Mouse (Mus musculus) E14TG2a.4 (cell line): ENCODE data around the gene Gnao1.

Source experiments
- CTCF ChIP-seq: conservative IDR thresholded peaks from 2 replicates; pipeline ENCODE4 v1.5.1; 2014; ENCODE audit warnings: low read length
- NANOG ChIP-seq: IDR thresholded peaks from 2 replicates; pipeline ENCODE4 v1.6.1; 2014; ENCODE audit warnings: borderline replicate concordance, low read length, mixed read lengths

DNA sequence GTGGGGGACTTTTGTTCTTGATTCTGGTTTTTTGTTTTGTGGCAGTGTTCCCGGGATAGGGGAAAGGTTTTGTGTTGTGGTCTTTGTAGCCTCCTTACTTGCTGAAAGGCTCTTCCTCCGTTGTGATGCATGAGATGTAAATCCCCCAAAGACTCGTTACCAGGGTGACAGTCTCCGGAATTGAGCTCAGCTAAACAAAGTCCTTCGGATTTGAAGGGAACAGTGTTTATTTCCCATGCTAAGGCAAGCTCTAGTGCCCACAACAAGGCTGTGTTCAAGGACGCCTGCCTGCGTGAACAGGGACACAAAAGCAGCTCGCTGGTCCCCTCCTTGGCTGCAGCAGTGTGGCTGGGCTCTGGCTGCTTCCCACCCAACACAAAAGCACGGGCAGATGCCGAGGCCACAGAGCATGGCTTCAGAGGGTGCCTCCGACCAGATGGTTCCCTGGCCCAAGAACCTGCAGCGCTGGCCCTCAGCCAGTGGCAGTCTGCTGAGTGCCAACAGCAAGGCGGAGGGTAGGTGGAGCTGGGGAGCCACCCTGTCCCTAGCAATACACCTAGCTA is 108.2 kb downstream of the Gnao1 start:
- TF ChIP-seq CTCF (no peak), NANOG (no peak)
